Mouse (Mus musculus): Measurements from ENCODE around the gene Senp6.
A peak's percentile ranks its signal among the peaks of the same experiment; 100 is the strongest.
"Not testable (repeated sequence)": the region's sequence is repeated elsewhere in the genome, so short reads cannot be mapped to it uniquely, and the experiment has no call there.

The Senp6 gene

DNA sequence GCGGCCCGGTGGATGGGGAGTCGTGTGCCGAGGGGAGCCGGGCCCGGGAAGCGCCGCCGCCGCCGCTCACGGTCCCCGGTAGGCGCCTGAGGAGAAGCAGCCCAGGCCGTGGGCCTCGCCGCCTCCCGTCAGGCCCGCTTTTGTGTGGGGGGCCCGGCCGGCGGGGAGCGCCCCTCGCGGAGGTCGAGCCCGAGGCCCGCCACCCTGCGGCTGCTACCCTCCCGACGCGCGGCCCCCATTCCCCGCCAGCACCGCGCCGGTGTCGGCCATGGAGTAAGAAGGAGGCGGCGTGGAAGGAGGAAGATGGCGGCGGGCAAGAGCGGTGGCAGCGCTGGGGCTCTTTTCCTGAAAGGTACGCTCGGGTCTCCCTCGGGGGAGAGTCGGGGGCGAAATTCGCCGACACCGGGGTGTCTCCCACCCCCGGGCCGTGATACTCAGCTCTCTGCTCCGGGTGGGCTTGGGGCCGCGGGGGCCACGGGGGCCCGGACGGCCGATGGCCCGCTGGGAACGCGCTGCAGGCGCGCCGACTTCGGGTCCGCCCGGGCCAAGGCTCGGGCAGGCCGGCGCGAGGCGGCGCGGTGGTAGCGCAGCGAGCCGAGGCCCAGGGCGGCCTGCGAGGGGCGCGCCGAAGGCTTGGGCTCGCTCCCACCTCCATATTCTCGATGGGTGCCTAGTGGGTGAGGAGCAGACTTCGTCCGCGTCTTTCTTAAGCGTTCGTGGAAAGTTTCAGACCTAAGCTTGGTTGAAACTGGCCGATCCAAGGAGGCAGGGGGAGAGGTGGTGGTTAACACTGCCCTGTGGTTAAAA, 721 bp downstream of the Senp6 start:
- peak; percentile 68 for DNase-seq (ENCODE audit: low read depth, low spot score)
- Histone ChIP-seq H3K36me3 (ENCODE audit: control insufficient read depth, insufficient read depth, low read length, poor library complexity, severe bottlenecking) (no peaks in the 10 kb centered on the region), H3K27me3 (ENCODE audit: control insufficient read depth, insufficient read depth, low read length, poor library complexity, severe bottlenecking) (no peaks in the 10 kb centered on the region)

- Histone ChIP-seq H3K27me3 (ENCODE audit: control insufficient read depth, insufficient read depth, low read length, poor library complexity, severe bottlenecking) (no peaks in the 10 kb centered on the region), H3K36me3 (ENCODE audit: control insufficient read depth, insufficient read depth, low read length, poor library complexity, severe bottlenecking) (no peaks in the 10 kb centered on the region)
- no peak for DNase-seq (ENCODE audit: low read depth, low spot score)
Measured at GRCm38 (mm10) chr9:80068028-80068515, 1.4 kb downstream of the Senp6 start.

DNA sequence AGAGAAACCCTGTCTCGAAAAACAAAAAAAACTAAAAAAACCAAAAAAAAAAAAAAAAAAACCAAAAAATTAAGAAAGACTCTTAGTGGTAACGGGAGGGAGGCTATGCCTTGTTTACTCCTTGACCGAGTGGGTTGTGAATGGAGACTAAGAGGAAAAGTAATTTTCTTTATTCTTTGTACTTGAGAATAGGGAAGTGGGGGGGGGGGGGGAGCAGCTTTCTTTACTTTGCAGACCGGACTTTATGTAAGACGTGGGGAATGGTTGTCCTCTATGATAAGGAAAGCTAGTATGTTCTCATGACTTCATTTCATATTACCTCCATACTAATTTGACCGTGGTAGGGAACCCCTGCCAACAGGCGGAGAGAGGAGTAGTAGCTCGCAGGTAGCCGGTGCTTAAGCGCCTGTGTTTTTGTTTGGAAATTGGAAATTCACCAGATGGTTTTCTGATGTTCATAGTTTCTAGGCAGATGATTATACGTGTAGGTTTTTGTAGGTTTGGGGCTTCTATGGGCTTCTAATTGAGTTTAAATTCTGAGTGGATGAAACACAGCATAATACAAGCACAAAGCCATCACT, 2.1 kb downstream of the Senp6 start:
- no peaks in the 10 kb centered on the region for H3K36me3 ChIP-seq (ENCODE audit: control insufficient read depth, insufficient read depth, low read length, poor library complexity, severe bottlenecking)
- H3K27me3 ChIP-seq (ENCODE audit: control insufficient read depth, insufficient read depth, low read length, poor library complexity, severe bottlenecking): no peaks in the 10 kb centered on the region
- DNase-seq (ENCODE audit: low read depth, low spot score): peak; percentile 38

DNA sequence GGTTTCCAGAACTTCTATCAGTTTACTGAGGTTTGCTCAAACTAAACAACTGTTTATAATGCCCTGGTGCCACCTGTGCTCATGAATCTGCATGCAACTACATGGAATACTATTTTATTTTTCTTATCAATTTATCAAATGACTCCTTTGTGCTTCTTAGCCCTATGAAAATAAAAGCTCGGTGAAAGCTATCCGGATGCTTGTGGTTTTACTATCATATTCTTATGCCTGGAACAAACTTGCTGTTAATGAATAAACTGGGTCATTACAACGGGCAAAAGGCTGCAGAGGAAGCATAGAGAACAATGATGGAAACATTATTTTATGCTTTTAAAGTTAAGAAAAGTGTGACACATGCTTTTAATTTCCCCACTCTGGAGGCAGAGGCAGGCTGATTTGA, 3.3 kb downstream of the Senp6 start:
- no peak for DNase-seq (ENCODE audit: low read depth, low spot score)
- Histone ChIP-seq H3K27me3 (ENCODE audit: control insufficient read depth, insufficient read depth, low read length, poor library complexity, severe bottlenecking) (no peaks in the 10 kb centered on the region), H3K36me3 (ENCODE audit: control insufficient read depth, insufficient read depth, low read length, poor library complexity, severe bottlenecking) (no peaks in the 10 kb centered on the region)

GRCm38 (mm10) chr9:80071616-80072015, 4.9 kb downstream of the Senp6 start:
- no peak for DNase-seq (ENCODE audit: low read depth, low spot score)
- Histone ChIP-seq H3K27me3 (ENCODE audit: control insufficient read depth, insufficient read depth, low read length, poor library complexity, severe bottlenecking) (no peaks in the 10 kb centered on the region), H3K36me3 (ENCODE audit: control insufficient read depth, insufficient read depth, low read length, poor library complexity, severe bottlenecking) (no peaks in the 10 kb centered on the region)

DNA sequence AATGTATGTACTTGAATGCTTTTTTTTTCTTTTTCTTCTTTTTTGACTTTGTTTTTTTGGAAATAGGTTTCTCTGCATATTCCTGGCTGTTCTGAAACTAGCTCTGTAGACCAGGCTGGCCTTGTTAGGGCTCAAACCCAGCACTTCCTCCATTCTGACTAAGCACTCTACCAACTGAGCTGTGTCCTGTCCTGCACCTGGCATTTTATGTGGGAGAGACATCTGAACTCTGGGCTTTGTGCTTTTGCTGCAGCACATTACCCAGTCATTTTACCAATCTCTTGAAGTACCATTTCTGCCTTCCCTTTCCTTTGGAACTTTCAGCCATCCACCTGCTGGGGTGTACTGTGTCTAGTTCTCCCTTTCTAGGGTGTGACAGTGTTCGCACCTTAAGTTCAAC, 7.4 kb downstream of the Senp6 start:
- Histone ChIP-seq H3K36me3 (ENCODE audit: control insufficient read depth, insufficient read depth, low read length, poor library complexity, severe bottlenecking) (no peaks in the 10 kb centered on the region), H3K27me3 (ENCODE audit: control insufficient read depth, insufficient read depth, low read length, poor library complexity, severe bottlenecking) (no peaks in the 10 kb centered on the region)
- DNase-seq (ENCODE audit: low read depth, low spot score): no peak

DNA sequence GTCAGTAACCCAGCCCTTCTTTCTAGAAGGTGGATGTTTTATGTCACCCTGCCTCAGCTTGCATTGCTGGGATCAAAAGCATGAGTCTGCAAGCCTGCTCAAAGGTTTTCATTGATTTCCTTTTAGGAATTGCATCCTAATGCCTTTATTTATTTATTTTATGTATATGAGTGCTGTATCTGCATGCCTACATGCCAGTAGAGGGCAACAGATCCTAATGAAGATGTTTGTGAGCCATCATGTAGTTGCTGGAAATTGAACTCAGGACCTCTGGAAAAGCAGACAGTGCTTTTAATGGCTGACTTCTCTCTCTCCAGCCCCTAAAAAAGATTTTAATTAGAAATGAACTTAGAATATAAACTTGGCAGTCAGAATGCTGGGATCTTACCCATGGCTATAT, 8.2 kb downstream of the Senp6 start:
- Histone ChIP-seq H3K36me3 (ENCODE audit: control insufficient read depth, insufficient read depth, low read length, poor library complexity, severe bottlenecking) (no peaks in the 10 kb centered on the region), H3K27me3 (ENCODE audit: control insufficient read depth, insufficient read depth, low read length, poor library complexity, severe bottlenecking) (no peaks in the 10 kb centered on the region)
- peak; percentile 22 for DNase-seq (ENCODE audit: low read depth, low spot score)

- Histone ChIP-seq H3K27me3 (ENCODE audit: control insufficient read depth, insufficient read depth, low read length, poor library complexity, severe bottlenecking) (no peaks in the 10 kb centered on the region), H3K36me3 (ENCODE audit: control insufficient read depth, insufficient read depth, low read length, poor library complexity, severe bottlenecking) (no peaks in the 10 kb centered on the region)
- peak; percentile 53 for DNase-seq (ENCODE audit: low read depth, low spot score)
Measured at GRCm38 (mm10) chr9:80080941-80081340, 14.2 kb downstream of the Senp6 start.

GRCm38 (mm10) chr9:80084429-80085092, 17.9 kb downstream of the Senp6 start:
- DNase-seq (ENCODE audit: low read depth, low spot score): no peak
- H3K27me3 ChIP-seq (ENCODE audit: control insufficient read depth, insufficient read depth, low read length, poor library complexity, severe bottlenecking): no peaks in the 10 kb centered on the region
- H3K36me3 ChIP-seq (ENCODE audit: control insufficient read depth, insufficient read depth, low read length, poor library complexity, severe bottlenecking): no peaks in the 10 kb centered on the region

DNA sequence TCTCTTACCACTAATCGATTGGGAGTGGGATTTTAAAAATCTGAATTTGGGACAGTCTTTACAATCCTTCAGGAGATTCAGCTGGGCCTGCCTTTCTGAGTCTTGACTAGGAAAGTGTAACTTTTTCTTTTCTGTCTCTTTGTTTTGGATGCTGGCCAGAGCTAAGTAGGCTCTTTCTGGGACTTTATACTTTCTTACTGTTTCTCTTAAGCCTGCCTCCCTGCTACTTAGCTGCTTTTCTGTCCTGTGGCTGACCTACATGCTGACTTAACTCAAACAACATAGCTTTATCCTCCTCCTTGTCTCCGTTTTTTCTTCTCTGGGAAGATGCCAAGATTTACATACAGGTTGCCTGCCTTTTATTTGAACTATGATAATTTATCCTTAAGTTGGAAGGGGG, 19.0 kb downstream of the Senp6 start:
- no peaks in the 10 kb centered on the region for H3K27me3 ChIP-seq (ENCODE audit: control insufficient read depth, insufficient read depth, low read length, poor library complexity, severe bottlenecking)
- no peak for DNase-seq (ENCODE audit: low read depth, low spot score)
- 0 out of 2 replicates have a peak, but pooled peaks cover 4% of the 10 kb centered on the region for H3K36me3 ChIP-seq (ENCODE audit: control insufficient read depth, insufficient read depth, low read length, poor library complexity, severe bottlenecking)

- H3K36me3 ChIP-seq (ENCODE audit: control insufficient read depth, insufficient read depth, low read length, poor library complexity, severe bottlenecking); H3K27me3 ChIP-seq (ENCODE audit: control insufficient read depth, insufficient read depth, low read length, poor library complexity, severe bottlenecking): not testable (repeated sequence)
- DNase-seq (ENCODE audit: low read depth, low spot score): peak; percentile 42
Measured at GRCm38 (mm10) chr9:80086272-80086966, 19.7 kb downstream of the Senp6 start.

DNA sequence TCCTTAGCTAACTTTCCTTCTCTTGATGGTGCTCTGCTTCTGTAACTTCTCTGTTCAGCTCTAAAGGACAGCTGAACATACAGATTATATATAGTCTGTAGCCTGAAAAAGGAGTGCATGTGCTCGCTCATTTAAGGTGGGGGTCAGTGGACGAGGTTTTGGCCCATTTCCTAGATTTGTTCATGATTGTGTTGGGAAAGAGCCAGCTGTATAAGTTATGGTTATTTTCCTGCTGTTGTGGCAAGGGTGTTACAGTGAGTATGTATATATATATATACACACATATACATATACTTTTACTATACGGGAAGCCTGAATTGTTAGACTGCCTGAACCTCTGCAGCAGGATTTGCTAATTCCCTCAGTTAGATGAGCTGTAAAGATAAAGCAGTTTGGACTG, 22.7 kb downstream of the Senp6 start:
- DNase-seq (ENCODE audit: low read depth, low spot score): no peak
- Histone ChIP-seq H3K27me3 (ENCODE audit: control insufficient read depth, insufficient read depth, low read length, poor library complexity, severe bottlenecking) (no peaks in the 10 kb centered on the region), H3K36me3 (ENCODE audit: control insufficient read depth, insufficient read depth, low read length, poor library complexity, severe bottlenecking) (0 out of 2 replicates have a peak, but pooled peaks cover 4% of the 10 kb centered on the region)

DNA sequence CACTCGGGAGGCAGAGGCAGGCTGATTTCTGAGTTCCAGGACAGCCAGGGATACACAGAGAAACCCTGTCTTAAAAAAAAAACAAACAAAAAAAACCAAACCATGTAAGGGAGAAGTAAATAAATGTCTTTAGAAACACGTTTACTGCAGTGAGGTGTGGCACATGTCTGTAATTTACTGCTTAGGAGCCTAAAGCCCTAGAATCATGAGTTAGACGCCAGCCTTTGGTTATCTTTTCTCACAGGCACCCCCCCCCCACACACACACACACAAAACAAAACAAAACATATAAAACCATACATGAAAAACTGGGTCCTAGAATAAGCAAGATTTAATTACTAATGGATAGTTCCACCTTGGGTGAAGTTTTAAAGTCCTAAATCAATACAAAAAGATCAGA, 29.6 kb downstream of the Senp6 start:
- H3K36me3 ChIP-seq (ENCODE audit: control insufficient read depth, insufficient read depth, low read length, poor library complexity, severe bottlenecking): peaks cover 2% of the 10 kb centered on the region; the same call in 1 of the 2 replicates
- H3K27me3 ChIP-seq (ENCODE audit: control insufficient read depth, insufficient read depth, low read length, poor library complexity, severe bottlenecking): no peaks in the 10 kb centered on the region
- no peak for DNase-seq (ENCODE audit: low read depth, low spot score)

- DNase-seq (ENCODE audit: low read depth, low spot score): no peak
- no peaks in the 10 kb centered on the region for H3K27me3 ChIP-seq (ENCODE audit: control insufficient read depth, insufficient read depth, low read length, poor library complexity, severe bottlenecking)
- peaks cover 14% of the 10 kb centered on the region for H3K36me3 ChIP-seq (ENCODE audit: control insufficient read depth, insufficient read depth, low read length, poor library complexity, severe bottlenecking)
Measured at GRCm38 (mm10) chr9:80145992-80146587, 79.4 kb downstream of the Senp6 start.

Data from splenic B cell, adult 2 months (primary cell).